11 mouse cellular contexts compared by ENCODE assay signal in genomic region chr5:81518720-81519496, GRCm38 (mm10).
DNase-seq lines count a peak whose midpoint lies in the region; ATAC-seq lines count a peak whose summit lies in the region.
"Had no signal": no experiment of that assay in that cellular context is flagged by ENCODE, and none has a peak within 500 bp of the region (broad histone marks: within the 10 kb centered on the region; RNA-seq: fewer than 3 reads in every experiment).

No protein-coding gene starts in this region.

- no peak overlapping the region for H3K27ac ChIP-seq in heart, embryonic 15.5 days
- H3K27ac ChIP-seq in heart, embryonic 10.5 days = no peak overlapping the region
- peak overlapping the region; percentile 50 for H3K27ac ChIP-seq in hindbrain, embryonic 10.5 days
- H3K27ac ChIP-seq in midbrain, embryonic 14.5 days (replicated peaks; ENCODE audit: low read depth, low read length) = 0 out of 2 replicates have a peak overlapping the region, but pooled peaks have one; percentile 14
- no peak overlapping the region for H3K27ac ChIP-seq in liver, embryonic 11.5 days (ENCODE audit: low read depth, low read length)
- H3K27ac ChIP-seq: liver, embryonic 15.5 days had no signal

- 46% methylated on average over 5 of the region's 5 CpGs for WGBS in heart, embryonic 15.5 days
- WGBS in heart, embryonic 10.5 days = 49% methylated on average over 5 of the region's 5 CpGs
- WGBS in hindbrain, embryonic 10.5 days = 33% methylated on average over 5 of the region's 5 CpGs
- 14% methylated on average over 5 of the region's 5 CpGs for WGBS in midbrain, embryonic 14.5 days
- 58% methylated on average over 5 of the region's 5 CpGs for WGBS in liver, embryonic 11.5 days

- no peak overlapping the region for H3K9ac ChIP-seq in heart, embryonic 15.5 days
- no peak overlapping the region; the same call in 1 of the 2 replicates for H3K9ac ChIP-seq in midbrain, embryonic 14.5 days (replicated peaks; ENCODE audit: low read length)
- no peak overlapping the region for H3K9ac ChIP-seq in liver, embryonic 11.5 days (ENCODE audit: low read depth, low read length)
- H3K9ac ChIP-seq: liver, embryonic 15.5 days had no signal

- H3K4me3 ChIP-seq in heart, embryonic 15.5 days = no peak overlapping the region
- H3K4me3 ChIP-seq in heart, embryonic 10.5 days = no peak overlapping the region; the same call in 1 of the 2 replicates
- peak overlapping the region; percentile 29 for H3K4me3 ChIP-seq in hindbrain, embryonic 10.5 days
- H3K4me3 ChIP-seq in midbrain, embryonic 14.5 days (replicated peaks; ENCODE audit: low read depth, low read length) = no peak overlapping the region
- no peak overlapping the region for H3K4me3 ChIP-seq in liver, embryonic 11.5 days (ENCODE audit: low read depth, low read length)
- H3K4me3 ChIP-seq: liver, embryonic 15.5 days had no signal

- H3K27me3 ChIP-seq in heart, embryonic 15.5 days = no peaks in the 10 kb centered on the region
- H3K27me3 ChIP-seq in heart, embryonic 10.5 days (ENCODE audit: insufficient read depth, poor library complexity, severe bottlenecking) = no peaks in the 10 kb centered on the region
- H3K27me3 ChIP-seq in hindbrain, embryonic 10.5 days (ENCODE audit: insufficient read depth, poor library complexity, severe bottlenecking) = no peaks in the 10 kb centered on the region
- no peaks in the 10 kb centered on the region for H3K27me3 ChIP-seq in midbrain, embryonic 14.5 days (ENCODE audit: control insufficient read depth, insufficient read depth, low read length)
- H3K27me3 ChIP-seq in liver, embryonic 11.5 days (replicated peaks; ENCODE audit: control insufficient read depth, insufficient read depth, low read length) = no peaks in the 10 kb centered on the region
- H3K27me3 ChIP-seq: liver, embryonic 15.5 days had no signal

- no peaks in the 10 kb centered on the region for H3K36me3 ChIP-seq in heart, embryonic 15.5 days
- no peaks in the 10 kb centered on the region for H3K36me3 ChIP-seq in heart, embryonic 10.5 days
- H3K36me3 ChIP-seq in hindbrain, embryonic 10.5 days = no peaks in the 10 kb centered on the region
- no peaks in the 10 kb centered on the region for H3K36me3 ChIP-seq in midbrain, embryonic 14.5 days (ENCODE audit: control insufficient read depth, insufficient read depth, low read length)
- H3K36me3 ChIP-seq in liver, embryonic 11.5 days (ENCODE audit: control insufficient read depth, insufficient read depth, low read length) = no peaks in the 10 kb centered on the region
- H3K36me3 ChIP-seq: liver, embryonic 15.5 days had no signal

- DNase-seq in heart, embryonic 10.5 days (ENCODE audit: low spot score) = no peak
- DNase-seq in ZHBTc4 (ENCODE audit: low read depth, low spot score) = peak; percentile 29
- DNase-seq in hindbrain, embryonic 10.5 days (ENCODE audit: low spot score) = no peak
- DNase-seq in midbrain, embryonic 14.5 days = no peak
- DNase-seq in right cerebral cortex, postnatal 36 days (ENCODE audit: low spot score in 2 of 2) = no peak
- no peak for DNase-seq in adrenal gland, adult (ENCODE audit: inconsistent age in 2 of 2, low spot score in 1 of 2)
- no peak for DNase-seq in liver, embryonic 11.5 days (ENCODE audit: low spot score)
- DNase-seq: adrenal gland, adult 8-10 months; cerebellum, adult 9-10 months had no signal

- peaks cover 10% of the 10 kb centered on the region; the same call in 1 of the 2 replicates for H3K4me1 ChIP-seq in heart, embryonic 15.5 days (replicated peaks)
- 0 out of 2 replicates have a peak, but pooled peaks cover 4% of the 10 kb centered on the region for H3K4me1 ChIP-seq in heart, embryonic 10.5 days
- peaks cover 21% of the 10 kb centered on the region for H3K4me1 ChIP-seq in hindbrain, embryonic 10.5 days (replicated peaks)
- peaks cover 14% of the 10 kb centered on the region; the same call in 1 of the 2 replicates for H3K4me1 ChIP-seq in midbrain, embryonic 14.5 days (ENCODE audit: control insufficient read depth, insufficient read depth, low read length)
- no peaks in the 10 kb centered on the region for H3K4me1 ChIP-seq in liver, embryonic 11.5 days (replicated peaks; ENCODE audit: control insufficient read depth, insufficient read depth, low read length)
- H3K4me1 ChIP-seq: liver, embryonic 15.5 days had no signal

- no peak for ATAC-seq in heart, embryonic 15.5 days (replicated peaks; ENCODE audit: insufficient number of reproducible peaks, insufficient read depth, low FRiP score, low read depth)
- peak; percentile 46; the same call in 1 of the 2 replicates for ATAC-seq in midbrain, embryonic 14.5 days (ENCODE audit: low FRiP score, low TSS enrichment)
- no peak for ATAC-seq in liver, embryonic 11.5 days (replicated peaks; ENCODE audit: low FRiP score)

- no peaks in the 10 kb centered on the region for H3K9me3 ChIP-seq in heart, embryonic 15.5 days (replicated peaks)
- H3K9me3 ChIP-seq in heart, embryonic 10.5 days = no peaks in the 10 kb centered on the region
- H3K9me3 ChIP-seq in hindbrain, embryonic 10.5 days = no peaks in the 10 kb centered on the region
- no peaks in the 10 kb centered on the region for H3K9me3 ChIP-seq in midbrain, embryonic 14.5 days (ENCODE audit: control insufficient read depth, low read length)
- H3K9me3 ChIP-seq in liver, embryonic 11.5 days (ENCODE audit: control insufficient read depth, low read length) = peaks cover 3% of the 10 kb centered on the region; the same call in 1 of the 2 replicates
- H3K9me3 ChIP-seq: liver, embryonic 15.5 days had no signal

- H3K4me2 ChIP-seq in heart, embryonic 15.5 days = peak overlapping the region; percentile 41
- peak overlapping the region; percentile 38 for H3K4me2 ChIP-seq in midbrain, embryonic 14.5 days (ENCODE audit: low read length)
- H3K4me2 ChIP-seq in liver, embryonic 11.5 days = no peak overlapping the region
- H3K4me2 ChIP-seq: liver, embryonic 15.5 days had no signal

Comparison
In these comparisons a context has a peak if more than half of its experiments do, and no peak if none do; other contexts are left out.
1. H3K27ac ChIP-seq: peak in hindbrain, embryonic 10.5 days (single experiment) and midbrain, embryonic 14.5 days (single experiment); none in heart, embryonic 15.5 days (single experiment), heart, embryonic 10.5 days (single experiment) and liver, embryonic 11.5 days (single experiment).